Mouse (Mus musculus) neural tube, embryonic 11.5 days (tissue): Measurements from ENCODE around the gene Mettl26. TPM values are rescaled to one million over a fixed set of nuclear protein-coding genes. Genes with fewer than 3 reads are reported as not detected.

Experiments used
- ATAC-seq: fragments of 200-750 bp; cut with Nextera tagmentation; 2 replicates; pipeline ENCODE4 v1.8.0; 2017; ENCODE audit warnings: moderate number of reproducible peaks, mild to moderate bottlenecking, moderate TSS enrichment, moderate library complexity; ENCODE audit not compliant: insufficient read depth, low FRiP score, low TSS enrichment
- DNase-seq: peaks from one replicate; pipeline ENCODE4 v3.0.0-alpha.2; 2015; ENCODE audit warnings: low spot score
- H3K27ac ChIP-seq: fragments of 300-500 bp; sonication (generic); 2 replicates; pipeline ENCODE4 v1.5.1; 2014; ENCODE audit warnings: low read depth, mild to moderate bottlenecking, low read length
- H3K27me3 ChIP-seq: fragments of 300-500 bp; sonication (generic); 2 replicates; pipeline ENCODE4 v1.6.1; 2014; ENCODE audit warnings: mild to moderate bottlenecking, low read length, mixed read lengths; ENCODE audit not compliant: control insufficient read depth, insufficient read depth
- H3K36me3 ChIP-seq: fragments of 300-500 bp; sonication (generic); 2 replicates; pipeline ENCODE4 v1.6.1; 2014; ENCODE audit warnings: mild to moderate bottlenecking, low read length, moderate library complexity, mixed read lengths; ENCODE audit not compliant: control insufficient read depth, insufficient read depth
- H3K4me1 ChIP-seq: fragments of 300-500 bp; sonication (generic); 2 replicates; pipeline ENCODE4 v1.6.1; 2014; ENCODE audit warnings: low read length, mixed read lengths; ENCODE audit not compliant: control insufficient read depth, insufficient read depth
- H3K4me2 ChIP-seq: fragments of 300-500 bp; sonication (generic); 2 replicates; pipeline ENCODE4 v1.6.1; 2014; ENCODE audit warnings: low read depth, mild to moderate bottlenecking, moderate library complexity
- H3K4me3 ChIP-seq: fragments of 300-500 bp; sonication (generic); 2 replicates; pipeline ENCODE4 v1.5.1; 2014; ENCODE audit warnings: low read depth, low read length
- H3K9ac ChIP-seq: fragments of 300-500 bp; sonication (generic); 2 replicates; pipeline ENCODE4 v1.6.1; 2014; ENCODE audit warnings: mild to moderate bottlenecking, low read length
- H3K9me3 ChIP-seq: fragments of 300-500 bp; sonication (generic); 2 replicates; pipeline ENCODE4 v1.6.1; 2016; ENCODE audit warnings: low read length; ENCODE audit not compliant: control insufficient read depth
- WGBS: fragments of 180-500 bp; shearing (Covaris S2); extraction: QIAGEN DNeasy Blood & Tissue Kit; methylation state at CpG from one replicate; pipeline ENCODE4 v1.1.7; 2014; 5-methylcytosine and 5-hydroxymethylcytosine counted together
- polyA plus RNA-seq: library from polyadenylated mRNA; unstranded; fragments of >200 nt; fragmentation: Nextera tagmentation; extraction: Ambion mirVana; gene quantifications from 2 replicates; pipeline ENCODE4 v1.2.1, GENCODE M21; 2014

The Mettl26 gene
- polyA plus RNA-seq, 1 experiment from 2014 or later, result 58.8 TPM

GRCm38 (mm10) chr17:25861704-25862612 is 12.9 kb upstream of the Mettl26 start:
- peak overlapping the region; percentile 60 for H3K4me3 ChIP-seq
- DNase-seq (no peak), ATAC-seq (no peak)
- H3K9me3 ChIP-seq, result no peaks in the 10 kb centered on the region
- peaks cover 11% of the 10 kb centered on the region for H3K4me1 ChIP-seq
- H3K36me3 ChIP-seq, result no peaks in the 10 kb centered on the region; the same call in 1 of the 2 replicates
- 11% methylated on average over 6 of the region's 6 CpGs for WGBS
- peak overlapping the region; percentile 76 for H3K27ac ChIP-seq
- peak overlapping the region; percentile 84 for H3K9ac ChIP-seq
- H3K4me2 ChIP-seq, result peak overlapping the region; percentile 88
- H3K27me3 ChIP-seq, result no peaks in the 10 kb centered on the region

GRCm38 (mm10) chr17:25863681-25864080 is 11.2 kb upstream of the Mettl26 start:
- ATAC-seq, result no peak
- H3K9me3 ChIP-seq, result no peaks in the 10 kb centered on the region
- DNase-seq, result no peak
- WGBS, result 87% methylated on average over 6 of the region's 6 CpGs
- no peaks in the 10 kb centered on the region for H3K36me3 ChIP-seq
- H3K27me3 ChIP-seq, result no peaks in the 10 kb centered on the region
- H3K9ac ChIP-seq, result no peak overlapping the region
- peaks cover 18% of the 10 kb centered on the region for H3K4me1 ChIP-seq
- H3K27ac ChIP-seq, result no peak overlapping the region
- no peak overlapping the region for H3K4me2 ChIP-seq
- no peak overlapping the region for H3K4me3 ChIP-seq

- Histone ChIP-seq H3K4me1 (peaks cover 20% of the 10 kb centered on the region), H3K27ac (no peak overlapping the region), H3K9ac (no peak overlapping the region), H3K4me2 (no peak overlapping the region), H3K4me3 (no peak overlapping the region), H3K9me3 (no peaks in the 10 kb centered on the region), H3K27me3 (no peaks in the 10 kb centered on the region), H3K36me3 (no peaks in the 10 kb centered on the region)
- DNase-seq, result no peak
- no peak for ATAC-seq
- WGBS, result 93% methylated on average over 14 of the region's 14 CpGs
These were observed 10.6 kb upstream of the Mettl26 start for GRCm38 (mm10) chr17:25864311-25864710.

- H3K4me2 ChIP-seq, result no peak overlapping the region
- WGBS, result 92% methylated on average over 11 of the region's 11 CpGs
- H3K9me3 ChIP-seq, result no peaks in the 10 kb centered on the region
- H3K36me3 ChIP-seq, result no peaks in the 10 kb centered on the region
- H3K27me3 ChIP-seq, result no peaks in the 10 kb centered on the region
- H3K4me3 ChIP-seq, result no peak overlapping the region
- peaks cover 20% of the 10 kb centered on the region for H3K4me1 ChIP-seq
- H3K27ac ChIP-seq, result no peak overlapping the region
- DNase-seq, result no peak
- ATAC-seq, result no peak
- no peak overlapping the region for H3K9ac ChIP-seq
These were observed 9.6 kb upstream of the Mettl26 start for GRCm38 (mm10) chr17:25865288-25865687.

- Histone ChIP-seq H3K4me2 (no peak overlapping the region), H3K4me1 (peaks cover 13% of the 10 kb centered on the region), H3K4me3 (no peak overlapping the region), H3K36me3 (no peaks in the 10 kb centered on the region), H3K27me3 (no peaks in the 10 kb centered on the region), H3K27ac (no peak overlapping the region), H3K9ac (no peak overlapping the region), H3K9me3 (no peaks in the 10 kb centered on the region)
- WGBS, result 93% methylated on average over 3 of the region's 3 CpGs
- no peak for ATAC-seq
- DNase-seq, result no peak
These were observed 8.7 kb upstream of the Mettl26 start for GRCm38 (mm10) chr17:25866172-25866571.

- Histone ChIP-seq H3K27ac (no peak overlapping the region), H3K4me1 (peaks cover 9% of the 10 kb centered on the region), H3K4me2 (peak overlapping the region; percentile 96), H3K27me3 (no peaks in the 10 kb centered on the region), H3K36me3 (no peaks in the 10 kb centered on the region), H3K9me3 (no peaks in the 10 kb centered on the region), H3K4me3 (peak overlapping the region; percentile 85; the same call in 1 of the 2 replicates), H3K9ac (peak overlapping the region; percentile 66; the same call in 1 of the 2 replicates)
- 16% methylated on average over 7 of the region's 7 CpGs for WGBS
- no peak for ATAC-seq
- no peak for DNase-seq
These were observed 7.4 kb upstream of the Mettl26 start for GRCm38 (mm10) chr17:25867509-25867835.

- DNase-seq (peak; percentile 49), ATAC-seq (peak; percentile 61; the same call in 1 of the 2 replicates)
- Histone ChIP-seq H3K36me3 (no peaks in the 10 kb centered on the region), H3K9ac (peak overlapping the region; percentile 66), H3K4me2 (peak overlapping the region; percentile 96), H3K4me1 (peaks cover 9% of the 10 kb centered on the region), H3K4me3 (peak overlapping the region; percentile 85), H3K9me3 (no peaks in the 10 kb centered on the region), H3K27me3 (no peaks in the 10 kb centered on the region), H3K27ac (no peak overlapping the region)
- WGBS, result 1% methylated on average over 42 of the region's 42 CpGs
These were observed 6.9 kb upstream of the Mettl26 start for GRCm38 (mm10) chr17:25867836-25868600.

- Histone ChIP-seq H3K4me3 (peak within 1 kb of the TSS; percentile 85), H3K27ac (0 out of 2 replicates have a peak within 1 kb of the TSS, but pooled peaks have one; percentile 27), H3K4me2 (peak within 1 kb of the TSS; percentile 96), H3K9ac (peak within 1 kb of the TSS; percentile 66), H3K36me3 (no peaks in the 10 kb centered on the region), H3K9me3 (no peaks in the 10 kb centered on the region), H3K27me3 (no peaks in the 10 kb centered on the region), H3K4me1 (peaks cover 9% of the 10 kb centered on the region)
- peak; percentile 84; the same call in 1 of the 2 replicates for ATAC-seq
- WGBS, result 0% methylated on average over 24 of the region's 24 CpGs
- DNase-seq, result peak; percentile 84
These were observed 6.2 kb upstream of the Mettl26 start, which contains the start of gene Mcrip2 for GRCm38 (mm10) chr17:25868601-25869191. Gene Mcrip2 (minus strand): TSS chr17:25868764.
